Mouse (Mus musculus): ENCODE data around the gene Aga.

GRCm38 (mm10) chr8:53496216-53496615 lies 15.3 kb upstream of the Aga start:
- TF ChIP-seq CTCF (IDR thresholded peaks at IDR 0.05): no peak
- no peak for TF ChIP-seq EP300 (IDR thresholded peaks at IDR 0.05)

All from lung, postnatal 0 days (tissue).